Mouse (Mus musculus) liver, postnatal 0 days (tissue): ENCODE measurements around the gene Kat6b. TPM values are rescaled to one million over a fixed set of nuclear protein-coding genes. Genes with fewer than 3 reads are reported as not detected.

Source experiments
- ATAC-seq: fragments of 200-750 bp; cut with Nextera tagmentation; 2 replicates; pipeline ENCODE4 v1.8.0; 2017; ENCODE audit warnings: mild to moderate bottlenecking, moderate library complexity
- DNase-seq: peaks from one replicate; pipeline ENCODE4 v3.0.0-alpha.2; 2016
- H3K27ac ChIP-seq: fragments of 300-500 bp; sonication (generic); 2 replicates; pipeline ENCODE4 v1.5.1; 2014; ENCODE audit warnings: antibody characterized with exemption, moderate library complexity, mild to moderate bottlenecking, low read depth
- H3K27me3 ChIP-seq: fragments of 300-500 bp; sonication (generic); 2 replicates; pipeline ENCODE4 v1.6.1; 2014; ENCODE audit warnings: low read length, control low read depth, mixed read lengths; ENCODE audit not compliant: insufficient read depth
- H3K36me3 ChIP-seq: fragments of 300-500 bp; sonication (generic); replicated peaks from 2 replicates; pipeline ENCODE4 v1.6.1; 2014; ENCODE audit warnings: mild to moderate bottlenecking, control low read depth, low read length, moderate library complexity, mixed read lengths; ENCODE audit not compliant: insufficient read depth
- H3K4me1 ChIP-seq: fragments of 300-500 bp; sonication (generic); 2 replicates; pipeline ENCODE4 v1.6.1; 2014; ENCODE audit warnings: antibody characterized with exemption, mild to moderate bottlenecking, control low read depth; ENCODE audit not compliant: insufficient read depth
- H3K4me2 ChIP-seq: fragments of 300-500 bp; sonication (generic); 2 replicates; pipeline ENCODE4 v1.6.1; 2014; ENCODE audit warnings: low read depth, mild to moderate bottlenecking, low read length, moderate library complexity, mixed read lengths
- H3K4me3 ChIP-seq: fragments of 300-500 bp; sonication (generic); 2 replicates; pipeline ENCODE4 v1.5.1; 2014; ENCODE audit warnings: low read depth, low read length
- H3K9ac ChIP-seq: fragments of 300-500 bp; sonication (generic); replicated peaks from 2 replicates; pipeline ENCODE4 v1.6.1; 2014; ENCODE audit warnings: mild to moderate bottlenecking, moderate library complexity
- H3K9me3 ChIP-seq: fragments of 300-500 bp; sonication (generic); 2 replicates; pipeline ENCODE4 v1.6.1; 2016; ENCODE audit warnings: mild to moderate bottlenecking, control low read depth, low read length, mixed read lengths
- CTCF ChIP-seq: sonication (generic); IDR thresholded peaks from 2 replicates; pipeline ENCODE4 v1.5.1; 2016; ENCODE audit warnings: antibody characterized with exemption, low read depth
- EP300 ChIP-seq: IDR thresholded peaks from 2 replicates; pipeline ENCODE4 v1.6.1; 2016; ENCODE audit warnings: antibody characterized with exemption, low read depth, mild to moderate bottlenecking
- WGBS: fragments of 180-500 bp; shearing (Covaris S2); extraction: QIAGEN DNeasy Blood & Tissue Kit; methylation state at CpG from one replicate; pipeline ENCODE4 v1.1.7; 2014; ENCODE audit not compliant: insufficient replicate concordance; 5-methylcytosine and 5-hydroxymethylcytosine counted together
- polyA plus RNA-seq: library from polyadenylated mRNA; unstranded; fragments of >200 nt; fragmentation: Nextera tagmentation; extraction: Ambion mirVana; gene quantifications from 2 replicates; pipeline ENCODE4 v1.2.1, GENCODE M21; 2015

The Kat6b gene
- polyA plus RNA-seq, 1 experiment from 2014 or later, result 1.5 TPM

- no peak overlapping the region for H3K4me2 ChIP-seq
- H3K27ac ChIP-seq, result no peak overlapping the region
- no peaks in the 10 kb centered on the region for H3K4me1 ChIP-seq
- ATAC-seq, result no peak
- TF ChIP-seq CTCF (no peak), EP300 (no peak)
- no peaks in the 10 kb centered on the region for H3K27me3 ChIP-seq
- H3K9me3 ChIP-seq, result no peaks in the 10 kb centered on the region
- no peak overlapping the region for H3K4me3 ChIP-seq
- no peak for DNase-seq
- WGBS, result 82% methylated on average over 3 of the region's 3 CpGs
- peaks cover 4% of the 10 kb centered on the region; the same call in 1 of the 2 replicates for H3K36me3 ChIP-seq
- H3K9ac ChIP-seq, result no peak overlapping the region
These were observed 56.6 kb downstream of the Kat6b start for GRCm38 (mm10) chr14:21537838-21538237.

DNA sequence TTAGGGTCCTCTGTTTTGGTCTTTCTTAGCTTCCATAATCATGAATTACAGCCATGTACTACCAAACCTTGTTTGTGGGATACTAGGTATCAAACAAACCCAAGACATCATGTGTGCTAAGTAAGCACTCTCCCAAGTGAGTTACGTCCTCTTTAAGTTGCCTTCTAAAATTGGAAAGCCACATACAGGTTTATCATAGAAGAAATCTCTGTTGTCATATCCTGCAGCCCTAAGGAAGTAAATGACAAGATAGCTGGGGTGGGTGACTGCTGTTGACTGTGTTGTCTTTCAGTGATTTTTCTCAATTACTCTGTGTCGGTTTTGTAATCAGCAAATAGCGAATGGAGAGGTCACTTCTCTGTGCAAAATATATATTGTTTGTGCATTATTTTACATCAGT, 58.5 kb downstream of the Kat6b start:
- TF ChIP-seq CTCF, result no peak
- no peak for TF ChIP-seq EP300
- Histone ChIP-seq H3K9me3 (no peaks in the 10 kb centered on the region), H3K27me3 (no peaks in the 10 kb centered on the region), H3K4me2 (no peak overlapping the region), H3K9ac (no peak overlapping the region), H3K4me1 (no peaks in the 10 kb centered on the region), H3K36me3 (peaks cover 4% of the 10 kb centered on the region; the same call in 1 of the 2 replicates), H3K27ac (no peak overlapping the region), H3K4me3 (no peak overlapping the region)
- ATAC-seq (no peak), DNase-seq (no peak)
- WGBS, result 71% methylated on average over 3 of the region's 3 CpGs

DNA sequence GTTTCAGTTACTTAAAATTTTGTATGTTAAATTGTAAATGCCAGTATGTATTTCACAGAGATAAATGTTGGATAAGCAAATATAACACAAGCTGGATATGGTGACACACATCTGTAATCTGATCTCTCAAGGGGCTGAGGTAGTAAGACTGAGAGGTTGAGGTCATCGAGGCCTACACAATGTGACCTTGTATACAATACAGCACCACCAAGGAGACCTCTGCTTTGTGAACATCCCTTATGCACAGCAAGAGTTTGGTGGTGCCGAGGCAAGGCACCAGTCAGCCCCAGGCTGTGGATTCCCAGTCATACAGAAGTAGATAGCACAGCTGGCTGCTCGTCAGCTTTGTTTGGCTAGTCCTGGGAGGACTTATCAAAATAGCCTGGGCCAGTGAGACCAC, 59.1 kb downstream of the Kat6b start:
- no peak overlapping the region for H3K4me2 ChIP-seq
- WGBS, result 68% methylated on average over 3 of the region's 3 CpGs
- no peaks in the 10 kb centered on the region for H3K27me3 ChIP-seq
- no peak for DNase-seq
- no peaks in the 10 kb centered on the region for H3K4me1 ChIP-seq
- H3K27ac ChIP-seq, result no peak overlapping the region
- H3K9ac ChIP-seq, result no peak overlapping the region
- H3K9me3 ChIP-seq, result no peaks in the 10 kb centered on the region
- no peak overlapping the region for H3K4me3 ChIP-seq
- no peak for TF ChIP-seq EP300
- H3K36me3 ChIP-seq, result peaks cover 4% of the 10 kb centered on the region; the same call in 1 of the 2 replicates
- no peak for ATAC-seq

- no peak overlapping the region for H3K4me3 ChIP-seq
- no peak overlapping the region for H3K27ac ChIP-seq
- no peak overlapping the region for H3K9ac ChIP-seq
- H3K4me2 ChIP-seq, result no peak overlapping the region
- no peaks in the 10 kb centered on the region for H3K27me3 ChIP-seq
- TF ChIP-seq EP300 (no peak), CTCF (no peak)
- DNase-seq (no peak), ATAC-seq (no peak)
- H3K4me1 ChIP-seq, result peaks cover 4% of the 10 kb centered on the region
- H3K36me3 ChIP-seq, result peaks cover 4% of the 10 kb centered on the region; the same call in 1 of the 2 replicates
- 78% methylated on average over 4 of the region's 4 CpGs for WGBS
- H3K9me3 ChIP-seq, result no peaks in the 10 kb centered on the region
These were observed 64.3 kb downstream of the Kat6b start for GRCm38 (mm10) chr14:21545529-21545928.

DNA sequence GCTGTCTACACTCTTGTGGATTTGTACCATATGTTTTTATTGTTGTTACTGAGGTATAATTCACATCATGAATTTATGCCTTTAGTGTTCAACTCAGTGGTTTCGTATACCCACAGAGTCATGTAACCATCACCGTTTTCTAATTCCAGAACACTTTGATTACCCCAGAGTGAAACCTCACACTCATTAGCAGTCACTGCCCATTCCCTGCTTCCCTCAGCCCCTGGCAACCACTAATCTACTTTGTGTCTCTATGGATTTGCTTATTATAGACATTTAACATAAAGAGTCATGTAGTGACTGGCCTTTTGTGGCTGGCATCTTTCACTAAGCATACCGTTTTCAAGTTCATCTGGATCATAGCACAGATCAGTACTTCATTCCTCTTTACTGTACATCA, 65.1 kb downstream of the Kat6b start:
- Histone ChIP-seq H3K9ac (no peak overlapping the region), H3K27me3 (no peaks in the 10 kb centered on the region), H3K4me2 (no peak overlapping the region), H3K27ac (no peak overlapping the region), H3K4me1 (peaks cover 4% of the 10 kb centered on the region), H3K36me3 (peaks cover 4% of the 10 kb centered on the region; the same call in 1 of the 2 replicates), H3K9me3 (no peaks in the 10 kb centered on the region), H3K4me3 (no peak overlapping the region)
- ATAC-seq, result no peak
- TF ChIP-seq EP300, result no peak
- no peak for TF ChIP-seq CTCF
- 74% methylated on average over 3 of the region's 3 CpGs for WGBS
- DNase-seq, result no peak

DNA sequence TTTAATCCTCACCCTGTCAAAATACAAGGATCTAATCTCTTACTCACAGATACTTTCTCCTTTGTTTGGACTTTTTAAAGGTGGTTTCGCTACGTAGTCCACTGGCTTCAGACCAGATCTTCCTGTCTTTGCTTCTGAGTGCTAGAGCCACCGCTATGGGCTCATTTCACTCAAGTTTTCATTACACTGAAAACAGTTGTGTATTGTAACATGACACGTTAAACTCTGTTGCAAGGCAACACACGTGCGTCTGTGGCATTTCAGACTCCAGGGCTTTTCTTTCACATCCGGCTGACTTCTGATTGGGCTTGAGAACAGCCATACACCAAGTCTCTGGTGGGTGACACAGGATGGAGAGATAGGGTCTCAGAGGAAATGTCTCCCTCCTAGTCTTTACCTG, 66.1 kb downstream of the Kat6b start:
- no peak for ATAC-seq
- Histone ChIP-seq H3K9ac (no peak overlapping the region), H3K4me1 (peaks cover 4% of the 10 kb centered on the region), H3K9me3 (no peaks in the 10 kb centered on the region), H3K36me3 (0 out of 2 replicates have a peak, but pooled peaks cover 1% of the 10 kb centered on the region), H3K4me2 (no peak overlapping the region), H3K27ac (no peak overlapping the region), H3K4me3 (no peak overlapping the region), H3K27me3 (no peaks in the 10 kb centered on the region)
- TF ChIP-seq EP300, result no peak
- TF ChIP-seq CTCF, result no peak
- 76% methylated on average over 7 of the region's 7 CpGs for WGBS
- DNase-seq, result no peak

DNA sequence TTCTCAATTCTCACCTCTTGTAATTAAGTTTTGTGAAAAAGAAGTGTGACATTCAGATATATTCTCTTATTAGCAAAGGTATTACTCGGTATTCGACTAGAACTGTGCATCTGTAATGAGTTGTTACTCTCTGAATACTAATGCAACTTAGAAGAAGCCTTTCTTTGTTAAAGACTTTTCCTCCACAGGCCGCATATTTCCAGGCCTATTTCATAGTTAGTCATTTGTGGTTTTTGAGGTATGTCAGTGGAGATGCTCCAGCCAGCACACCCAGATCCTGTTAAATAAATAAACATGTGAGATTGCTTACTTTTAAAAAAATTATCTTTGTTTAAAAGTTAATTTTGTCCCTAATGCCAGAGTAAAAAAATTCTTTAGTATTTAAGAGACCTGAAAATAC, 66.7 kb downstream of the Kat6b start:
- no peak overlapping the region for H3K4me3 ChIP-seq
- H3K27ac ChIP-seq, result no peak overlapping the region
- DNase-seq (no peak), ATAC-seq (no peak)
- H3K27me3 ChIP-seq, result no peaks in the 10 kb centered on the region
- WGBS, result 79% methylated on average over 3 of the region's 3 CpGs
- H3K36me3 ChIP-seq, result no peaks in the 10 kb centered on the region
- TF ChIP-seq EP300, result no peak
- no peak for TF ChIP-seq CTCF
- H3K9ac ChIP-seq, result no peak overlapping the region
- H3K9me3 ChIP-seq, result no peaks in the 10 kb centered on the region
- no peak overlapping the region for H3K4me2 ChIP-seq
- peaks cover 4% of the 10 kb centered on the region for H3K4me1 ChIP-seq
